Mouse (Mus musculus) left cerebral cortex, postnatal 4 days (tissue): Measurements from ENCODE around the gene Gcnt7. TPM values are rescaled to one million over a fixed set of nuclear protein-coding genes. Genes with fewer than 3 reads are reported as not detected.

ENCODE experiments used
- DNase-seq: peaks from one replicate; pipeline ENCODE4 v3.0.0-alpha.2; 2022
- intact Hi-C: fragments of 180-260 bp; cut with DNase I; formaldehyde crosslinking; loops from one replicate; pipeline ENCODE4 v1.15.1; 2025
- total RNA-seq, 2 experiments: library from RNA; stranded (reverse); gene quantifications; 2 replicates each; pipeline ENCODE4 v1.2.3; 2021

Gene Gcnt7
- total RNA-seq, 2 experiments from 2014 or later = not detected

DNA sequence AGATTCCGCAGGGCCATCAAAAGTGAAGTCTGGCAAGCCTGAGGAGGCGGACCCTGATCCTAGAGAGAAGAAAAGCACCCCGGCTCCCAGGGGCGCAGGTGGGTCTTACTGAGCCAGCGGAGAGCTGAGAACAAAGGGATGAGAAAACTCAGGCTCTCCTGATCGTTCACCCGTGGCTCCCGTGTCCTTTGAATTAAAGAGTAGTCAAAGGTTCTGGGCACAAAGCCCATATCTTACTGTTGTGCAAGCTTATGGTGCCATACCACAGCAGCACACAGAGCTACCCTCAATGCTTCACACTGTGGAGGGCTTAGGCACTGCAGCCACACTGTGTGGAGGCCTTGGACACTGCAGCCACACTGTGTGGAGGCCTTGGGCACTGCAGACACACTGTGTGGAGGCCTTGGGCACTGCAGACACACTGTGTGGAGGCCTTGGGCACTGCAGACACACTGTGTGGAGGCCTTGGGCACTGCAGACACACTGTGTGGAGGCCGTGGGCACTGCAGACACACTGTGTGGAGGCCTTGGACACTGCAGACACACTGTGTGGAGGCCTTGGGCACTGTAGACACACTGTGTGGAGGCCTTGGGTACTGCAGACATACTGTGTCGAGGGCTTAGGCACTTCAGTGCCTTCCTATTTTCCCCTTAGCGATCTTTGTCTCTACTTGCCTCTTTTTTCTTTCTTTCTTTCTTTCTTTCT, 8.2 kb upstream of the Gcnt7 start:
- intact Hi-C loops = no loop called here
- no peak for DNase-seq

DNA sequence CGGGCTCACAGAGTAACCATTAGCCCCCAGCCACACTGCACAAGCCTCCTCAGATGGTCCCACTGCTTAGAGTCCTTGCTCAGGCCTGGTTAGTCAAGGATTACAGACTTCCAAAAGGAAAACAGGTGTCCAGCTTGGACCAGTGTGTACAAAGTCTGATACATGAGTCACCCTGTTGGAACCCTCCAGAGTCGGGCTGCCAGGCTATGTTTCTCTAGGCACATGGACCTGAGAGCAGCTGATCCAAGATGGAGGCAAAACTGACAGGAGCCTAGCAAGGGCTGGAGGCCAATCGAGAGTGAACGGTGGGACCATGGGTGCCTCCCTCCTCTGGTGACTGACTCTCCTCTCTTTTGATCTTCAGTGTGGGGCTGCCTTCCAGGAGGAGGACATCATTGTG, 4.4 kb upstream of the Gcnt7 start:
- no peak for DNase-seq
- intact Hi-C loops = no loop called here

DNA sequence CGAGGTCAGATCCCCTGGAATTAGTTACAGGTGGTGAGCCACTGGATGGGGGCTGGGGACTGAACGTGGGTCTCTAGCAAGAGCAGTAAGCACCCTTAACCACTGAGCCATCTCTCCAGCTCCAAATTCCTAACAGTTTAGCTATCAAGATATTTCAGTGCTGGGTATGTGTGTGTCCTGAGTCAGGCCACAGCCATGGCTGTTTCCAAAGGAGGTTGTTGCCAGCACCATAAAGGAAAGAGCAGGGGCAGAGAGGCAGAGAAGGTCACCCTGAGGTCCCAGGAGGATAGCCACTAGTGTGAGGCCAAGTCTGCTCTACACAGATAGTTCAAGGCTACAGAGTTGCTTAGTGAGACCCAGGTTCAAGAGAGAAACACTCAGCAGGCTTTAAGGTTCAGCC, 2.3 kb upstream of the Gcnt7 start:
- DNase-seq = no peak
- intact Hi-C loops = no loop called here

DNA sequence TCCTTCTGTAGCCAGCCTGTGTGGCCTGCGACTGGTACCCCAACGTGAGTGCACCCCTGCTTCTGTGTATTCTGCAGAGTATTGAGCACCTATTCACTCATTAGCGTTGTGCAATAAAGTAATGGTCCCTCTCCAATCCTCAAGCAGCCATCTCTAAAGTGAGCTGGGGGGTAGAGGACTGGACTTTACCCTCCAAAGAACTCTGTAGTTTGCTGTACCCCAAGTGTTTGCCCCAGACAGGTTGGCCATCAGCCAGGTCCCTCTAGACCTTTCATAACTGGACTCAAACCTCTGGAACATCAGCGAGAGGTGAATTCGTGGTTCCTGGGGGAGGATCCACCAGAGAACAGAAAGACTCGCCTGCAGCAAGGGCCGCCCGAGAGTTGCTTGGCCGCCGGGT, 5.9 kb downstream of the Gcnt7 start:
- intact Hi-C loops = no loop called here
- DNase-seq = no peak

DNA sequence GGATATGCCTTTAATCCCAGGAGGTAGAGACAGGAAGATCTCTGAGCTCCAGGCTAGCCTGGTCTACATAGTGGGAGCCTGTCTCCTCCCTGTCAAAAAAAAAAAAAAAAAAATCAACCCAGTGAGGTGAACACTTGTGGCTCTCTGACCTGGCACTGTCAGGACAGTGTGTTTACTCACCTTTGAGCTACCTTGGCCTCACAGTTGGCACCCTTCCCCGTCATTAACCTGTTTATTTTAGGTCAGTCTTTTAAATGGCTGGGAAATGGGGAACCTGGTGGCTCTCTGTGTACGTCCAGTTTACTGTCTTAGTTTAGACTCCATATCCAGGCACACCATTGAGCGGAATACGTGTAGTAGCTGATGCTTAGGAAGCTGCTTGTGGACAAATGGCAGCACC, 6.4 kb downstream of the Gcnt7 start:
- DNase-seq = no peak
- intact Hi-C loops = no loop called here

DNA sequence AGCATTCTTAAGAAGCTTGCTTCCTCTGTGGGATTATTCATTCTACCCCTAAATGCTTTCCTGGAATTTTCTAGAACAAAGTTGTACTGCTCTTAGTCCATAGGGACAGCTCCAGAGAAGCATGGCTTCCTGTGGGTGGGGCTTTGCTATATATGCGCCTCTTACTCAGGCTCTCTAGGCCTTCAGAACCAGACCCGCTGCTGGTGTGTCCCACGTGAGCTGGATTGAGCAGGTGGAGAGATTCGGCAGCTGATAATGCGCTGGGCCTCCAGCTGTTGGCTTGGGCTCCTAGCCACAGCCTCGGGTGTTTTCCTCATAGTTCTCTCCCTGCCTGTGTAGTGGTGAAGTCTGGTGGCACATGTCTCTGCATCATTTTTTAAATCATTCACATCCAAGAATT, 7.8 kb downstream of the Gcnt7 start:
- DNase-seq = no peak
- intact Hi-C loops = no loop called here

DNA sequence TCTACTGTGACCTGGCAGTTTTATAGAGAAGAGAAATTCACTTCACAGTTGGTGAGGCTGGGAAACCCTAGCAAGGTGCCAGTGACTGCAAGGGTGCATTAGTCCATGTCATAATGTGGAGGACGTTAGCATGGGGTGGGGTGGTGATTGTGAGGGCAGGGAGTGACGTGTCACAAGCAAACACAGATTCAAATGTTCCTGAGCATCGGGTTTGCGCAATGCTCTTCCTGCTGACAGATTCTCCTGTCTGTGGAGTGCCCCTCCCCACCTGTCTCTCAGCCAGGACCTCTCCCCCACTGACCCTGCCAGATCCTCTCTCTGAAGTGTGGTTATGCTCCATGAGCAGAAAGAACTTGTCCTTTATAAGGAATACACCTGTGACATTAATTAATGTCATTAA, 10.1 kb downstream of the Gcnt7 start:
- DNase-seq = no peak
- intact Hi-C loops = loop anchor here (5.0 to 10.0 kb wide), 2 partner anchors 66 to 224 kb away; no protein-coding TSS in a partner anchor

DNA sequence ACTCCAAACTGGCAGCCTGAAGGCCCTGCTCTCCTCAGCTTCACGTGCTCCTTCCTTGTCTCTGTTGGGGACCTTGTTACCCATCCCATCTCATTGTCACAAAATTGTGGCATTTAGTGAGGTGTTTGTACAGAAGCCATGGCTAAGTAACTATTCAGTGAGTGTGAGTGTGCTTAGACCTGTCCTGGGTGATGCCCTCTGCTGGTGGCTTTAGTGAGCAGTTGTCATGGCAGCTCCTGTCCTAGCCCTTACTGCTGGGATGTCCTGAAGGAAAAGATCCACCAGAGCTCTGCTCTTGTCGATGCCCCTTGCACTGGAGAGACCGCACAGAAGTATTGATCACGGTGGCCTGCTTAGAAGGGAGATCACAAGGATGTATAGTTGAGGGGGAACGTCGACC, 11.1 kb downstream of the Gcnt7 start:
- no peak for DNase-seq
- intact Hi-C loops = loop anchor here (5.0 to 10.0 kb wide), 2 partner anchors 65 to 223 kb away; no protein-coding TSS in a partner anchor

DNA sequence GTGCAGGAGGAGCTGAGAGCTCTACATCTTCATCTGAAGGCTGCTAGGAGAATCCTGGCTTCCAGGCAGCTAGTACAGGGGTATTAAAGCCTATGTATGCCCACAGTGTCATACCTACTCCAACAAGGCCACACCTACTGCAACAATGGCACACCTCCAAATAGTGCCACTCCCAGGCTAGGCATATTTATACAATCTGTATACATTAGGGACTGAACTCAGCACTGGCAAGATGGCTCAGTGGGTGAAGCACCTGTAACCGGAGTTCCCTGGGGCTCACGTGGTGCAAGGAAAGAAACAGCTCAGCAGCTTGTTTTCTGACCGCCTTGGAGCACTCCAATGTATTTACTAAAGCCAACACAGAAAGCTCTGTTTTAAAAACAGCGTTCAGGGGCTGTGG, 12.8 kb downstream of the Gcnt7 start:
- intact Hi-C loops = loop anchor here (5.0 to 10.0 kb wide), 2 partner anchors 63 to 221 kb away; no protein-coding TSS in a partner anchor
- DNase-seq = no peak

DNA sequence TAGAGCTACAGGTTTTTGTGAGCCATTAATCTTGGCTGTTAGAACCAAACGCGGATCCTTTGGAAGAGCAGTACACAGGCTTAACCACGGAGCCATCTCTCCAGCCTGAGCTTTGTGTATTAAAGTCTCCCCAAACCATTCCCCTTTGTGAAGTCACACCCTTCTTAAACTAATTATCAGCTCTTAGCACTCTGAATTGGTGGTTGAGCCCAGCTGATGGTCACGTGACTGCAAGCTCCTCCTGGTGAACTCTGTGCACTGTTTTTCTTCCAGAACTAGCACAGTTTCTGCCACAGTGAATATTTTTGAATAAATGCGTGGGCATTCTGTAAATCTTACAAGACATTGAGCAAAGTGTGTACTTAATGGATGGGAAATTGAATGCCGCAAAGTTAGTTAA, 17.2 kb downstream of the Gcnt7 start:
- intact Hi-C loops = loop anchor here (10.0 kb wide), 1 partner anchor 216 kb away; no protein-coding TSS in a partner anchor
- DNase-seq = no peak

DNA sequence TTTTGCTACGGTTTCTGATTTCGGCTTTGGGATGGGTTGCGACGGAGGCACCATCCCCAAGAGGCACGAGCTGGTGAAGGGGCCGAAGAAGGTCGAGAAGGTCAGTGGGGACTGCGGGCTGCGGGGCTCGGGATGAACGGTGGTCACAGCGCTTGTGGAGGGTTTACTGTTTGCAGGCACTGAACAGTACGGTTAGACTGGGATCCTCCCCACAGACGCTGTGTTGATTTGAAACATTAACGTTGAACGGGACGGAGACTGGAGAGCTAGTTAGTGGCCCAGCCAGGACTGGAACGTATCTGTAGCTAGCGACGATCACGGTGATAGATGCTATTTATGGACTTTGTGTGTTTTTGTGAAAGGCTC, 17.8 kb downstream of the Gcnt7 start:
- DNase-seq = no peak
- intact Hi-C loops = loop anchor here (10.0 kb wide), 1 partner anchor 216 kb away; no protein-coding TSS in a partner anchor

DNA sequence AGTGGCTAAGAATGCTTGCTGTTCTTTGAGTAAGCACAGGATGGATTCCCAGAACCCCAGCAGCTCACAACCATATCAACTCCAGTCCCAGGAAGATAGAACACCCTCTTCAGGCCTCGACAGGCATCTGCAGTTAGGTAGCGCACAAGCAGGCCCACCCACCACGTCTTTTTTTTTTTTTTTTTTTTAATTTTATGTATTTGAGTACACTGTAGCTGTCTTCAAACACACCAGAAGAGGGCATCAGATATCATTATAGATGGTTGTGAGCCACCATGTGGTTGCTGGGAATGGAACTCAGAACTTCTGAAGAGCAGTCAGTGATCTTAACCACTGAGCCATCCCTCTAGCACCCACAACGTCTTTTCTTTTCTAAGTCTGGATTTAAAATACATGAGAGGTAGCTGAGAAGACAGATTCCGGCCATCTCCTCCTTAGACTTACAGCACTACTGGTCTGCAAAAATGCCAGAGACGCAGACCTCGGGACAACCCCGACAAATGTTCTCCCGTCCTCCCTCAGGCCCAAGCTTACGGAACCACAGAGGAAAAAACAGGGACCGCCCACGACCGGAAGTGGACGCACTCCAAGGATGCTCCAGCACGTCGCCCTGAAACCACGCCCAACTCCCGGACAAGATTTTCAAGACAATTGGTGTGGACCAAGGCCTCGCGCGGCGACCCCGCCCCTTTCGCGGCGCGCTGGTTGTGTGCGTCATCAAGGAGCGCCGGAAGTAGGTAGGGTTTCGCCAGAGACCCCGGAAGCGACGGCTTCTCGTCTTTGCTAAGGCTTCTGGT, 18.4 kb downstream of the Gcnt7 start, which contains the start of gene Rtf2:
TSS of gene Rtf2 (plus strand) at position 714 of the 797 bp plus-strand sequence.
- intact Hi-C loops = loop anchor here (10.0 kb wide), 1 partner anchor 215 kb away; no protein-coding TSS in a partner anchor
- peak; percentile 99 for DNase-seq

DNA sequence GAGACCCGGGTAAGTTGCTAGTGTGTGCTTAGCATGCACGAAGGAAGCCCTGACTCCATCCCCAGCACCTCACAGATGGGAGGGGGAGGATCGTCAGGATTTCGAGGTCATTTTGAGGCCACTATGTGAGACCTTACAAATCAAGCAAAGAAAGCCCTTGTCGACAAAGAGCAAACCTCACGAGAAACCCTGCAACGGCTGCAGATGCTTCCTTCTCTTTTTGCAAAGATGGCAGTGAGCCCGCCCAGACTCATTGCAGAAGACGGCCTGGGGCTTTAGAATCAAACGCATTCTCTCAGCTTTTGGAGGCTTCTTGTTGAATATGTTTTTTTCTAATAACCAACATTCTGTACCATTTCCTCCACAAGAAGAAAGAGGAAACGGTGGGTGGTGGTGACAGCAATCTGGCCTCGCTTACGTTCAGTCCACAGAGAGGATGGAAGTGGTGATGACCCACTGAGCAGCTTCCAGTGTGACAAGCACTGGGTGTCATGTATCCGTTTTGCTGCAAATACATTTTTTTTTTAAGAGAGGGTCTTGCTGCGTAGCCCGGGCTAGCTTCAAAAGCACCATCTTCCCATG, 20.9 kb downstream of the Gcnt7 start:
- DNase-seq = no peak
- intact Hi-C loops = no loop called here

DNA sequence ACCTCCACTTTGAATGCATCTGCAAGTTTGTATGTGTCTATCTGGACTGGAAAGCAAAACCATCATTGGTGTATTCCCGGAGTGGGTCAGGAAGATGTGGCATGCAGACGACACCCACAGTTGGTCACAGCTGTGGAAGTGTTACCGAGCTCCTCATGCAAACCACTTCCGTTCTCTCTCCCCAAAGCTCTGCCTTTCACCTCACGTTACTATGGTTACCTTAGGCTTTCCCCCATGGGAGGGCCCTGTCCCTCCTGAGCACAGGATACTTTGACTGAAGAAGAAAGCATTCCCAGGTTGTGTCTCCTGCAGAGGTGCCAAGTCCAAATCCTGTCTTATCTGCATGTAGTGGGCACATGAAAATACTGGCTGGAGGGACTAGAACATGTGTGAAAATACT, 24.6 kb downstream of the Gcnt7 start:
- intact Hi-C loops = no loop called here
- no peak for DNase-seq

DNA sequence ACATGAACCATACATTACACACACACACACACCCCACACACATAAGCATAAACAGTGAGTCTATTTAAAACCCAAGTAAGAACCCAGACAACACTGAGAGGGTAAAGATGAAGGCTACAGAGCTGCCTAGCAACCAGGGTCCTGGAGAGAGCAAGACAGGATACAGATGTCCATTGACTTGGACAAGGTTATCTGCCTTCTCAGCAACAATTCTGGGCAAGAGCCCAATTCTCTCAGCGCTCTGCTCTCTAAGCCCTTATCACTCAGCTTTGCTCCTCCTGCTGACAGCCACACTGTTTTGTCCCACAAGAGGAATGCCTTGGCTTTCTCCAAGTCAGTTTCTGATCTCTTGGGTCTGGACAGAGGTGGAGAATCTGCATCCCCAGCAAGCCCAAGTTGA, 27.8 kb downstream of the Gcnt7 start:
- intact Hi-C loops = no loop called here
- DNase-seq = no peak

DNA sequence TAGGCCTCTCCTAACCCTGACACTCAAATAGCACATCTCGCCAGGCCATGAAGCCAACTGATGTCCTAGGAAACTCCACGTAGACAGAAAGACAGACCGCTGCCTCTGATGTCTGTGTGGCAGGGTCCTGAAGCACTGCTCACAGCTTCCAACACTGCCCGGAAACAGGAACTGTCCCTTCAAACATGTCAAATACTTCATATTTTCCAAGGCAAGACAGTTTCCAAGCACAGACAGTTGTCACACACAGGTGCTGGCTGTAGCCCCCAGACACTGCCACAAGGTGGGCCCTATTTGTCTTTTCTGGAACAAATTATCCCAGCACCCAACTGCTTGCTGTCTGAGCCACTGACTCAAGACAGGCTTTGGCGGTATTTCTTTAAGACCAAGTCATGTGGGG, 40.2 kb downstream of the Gcnt7 start:
- intact Hi-C loops = no loop called here
- no peak for DNase-seq

DNA sequence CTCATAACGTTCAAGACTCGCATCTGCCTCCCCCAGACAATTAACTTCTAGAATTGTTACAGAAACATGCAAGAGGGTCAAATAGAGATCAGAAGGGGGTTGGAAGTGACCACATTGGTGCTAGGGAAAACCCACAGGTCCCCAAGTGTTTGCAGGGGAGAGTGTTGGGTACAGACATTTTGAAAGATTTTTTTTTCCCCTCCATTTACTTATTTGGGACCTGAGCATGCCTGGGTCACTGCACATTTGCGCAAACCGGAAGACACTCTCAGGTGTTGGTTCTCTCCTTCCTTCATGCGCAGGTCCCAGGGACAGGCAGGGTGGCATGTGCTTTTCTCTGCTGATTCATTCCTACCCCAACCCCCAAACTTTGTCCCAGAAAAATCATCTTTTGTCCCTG, 41.5 kb downstream of the Gcnt7 start:
- no peak for DNase-seq
- intact Hi-C loops = no loop called here

DNA sequence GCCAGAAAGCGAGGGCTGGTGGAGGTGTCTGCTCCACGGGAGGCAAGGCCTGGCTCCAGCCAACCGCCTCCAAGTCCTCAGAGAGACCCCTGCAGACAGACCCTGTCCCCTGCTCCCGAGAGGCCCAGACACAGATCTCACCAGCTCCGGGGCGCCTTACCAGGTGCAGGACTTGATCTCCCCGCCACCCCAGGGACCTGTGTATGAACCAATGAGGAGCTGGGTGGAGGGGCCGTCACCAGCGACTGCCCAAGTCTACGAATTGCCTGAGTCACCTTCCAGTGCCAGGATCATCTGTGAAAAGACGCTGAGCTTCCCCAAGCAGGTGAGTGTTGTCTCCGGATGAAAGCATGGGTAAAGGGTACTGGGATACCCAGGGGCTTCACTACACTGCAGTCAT, 42.2 kb downstream of the Gcnt7 start:
- intact Hi-C loops = no loop called here
- no peak for DNase-seq

DNA sequence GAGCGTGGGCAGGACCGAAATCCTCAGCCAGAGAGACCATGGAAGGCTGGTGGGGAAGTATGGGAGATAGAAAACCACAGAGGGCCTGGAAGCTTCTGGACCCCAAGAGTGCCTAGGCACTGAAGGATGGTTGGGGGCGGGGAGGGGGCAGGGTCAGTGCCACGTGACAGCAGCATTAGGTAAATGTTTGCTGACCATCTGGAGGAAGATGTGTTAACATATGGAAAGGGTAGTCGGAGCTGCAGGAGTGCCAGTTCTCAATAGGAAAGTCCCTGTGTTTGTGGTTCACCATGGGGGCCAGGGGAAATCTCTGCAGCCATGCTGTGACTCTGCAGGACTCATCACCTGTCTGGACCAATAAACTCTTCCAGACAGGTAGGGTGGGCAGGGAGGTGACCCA, 44.5 kb downstream of the Gcnt7 start:
- intact Hi-C loops = no loop called here
- DNase-seq = no peak

DNA sequence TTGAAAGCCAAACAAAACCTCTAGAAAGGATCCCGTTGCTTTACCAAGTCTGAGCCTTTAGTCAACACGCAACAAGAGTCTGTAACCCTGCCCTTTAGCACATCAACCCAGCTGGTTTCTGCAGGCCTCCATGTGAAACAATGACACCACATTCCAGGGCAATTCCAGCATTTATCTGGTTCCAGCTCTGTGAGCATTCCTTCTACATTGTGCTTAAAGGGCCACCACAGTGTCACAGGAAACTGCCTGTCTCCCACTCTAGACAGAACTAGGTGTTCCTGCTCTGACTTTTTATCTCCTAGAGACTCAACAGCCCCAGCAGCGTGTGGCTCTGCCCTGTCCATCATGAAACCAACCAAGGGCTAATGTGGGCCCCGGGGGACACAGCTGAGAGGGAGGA, 45.1 kb downstream of the Gcnt7 start:
- intact Hi-C loops = no loop called here
- DNase-seq = no peak

DNA sequence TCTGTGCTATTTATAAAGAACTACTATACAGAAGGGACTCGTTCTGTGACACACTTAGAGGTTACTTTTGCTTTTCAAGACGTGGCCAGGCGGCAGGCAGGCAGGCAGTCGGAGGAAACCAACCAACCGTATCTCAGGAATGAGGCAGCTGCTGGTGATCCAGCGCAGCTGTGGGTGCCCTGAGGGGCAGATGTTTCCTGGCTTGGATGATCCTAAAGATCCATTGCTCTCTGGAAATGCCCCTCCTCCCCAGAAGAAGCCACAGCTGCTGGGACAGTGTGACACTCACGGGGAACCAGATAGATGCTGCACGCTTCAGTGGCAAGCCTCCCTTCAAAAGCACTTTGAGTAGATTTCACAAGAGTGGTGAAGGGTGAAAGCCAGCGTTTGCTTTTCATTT, 45.9 kb downstream of the Gcnt7 start:
- intact Hi-C loops = no loop called here
- DNase-seq = no peak

DNA sequence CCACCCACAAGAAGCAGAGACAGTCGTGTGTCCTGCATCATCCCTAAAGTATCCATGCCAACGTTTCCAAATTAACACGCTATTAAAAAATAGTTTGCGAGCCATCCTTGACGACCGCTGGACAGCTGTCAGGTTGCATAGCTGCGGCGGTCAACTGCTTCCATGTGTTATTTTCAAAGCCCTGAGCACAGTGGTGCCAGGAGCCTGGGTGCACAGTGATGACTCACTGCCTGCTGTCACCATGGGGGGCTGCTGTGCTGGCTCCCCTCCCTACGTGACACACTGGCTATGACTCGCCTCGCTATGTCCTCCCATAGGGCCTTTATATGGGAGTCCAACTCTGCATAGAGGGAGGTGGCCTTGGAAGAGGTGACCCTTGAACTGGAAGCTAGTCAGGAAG, 47.3 kb downstream of the Gcnt7 start:
- intact Hi-C loops = no loop called here
- no peak for DNase-seq
